Mouse (Mus musculus) midbrain, postnatal 0 days (tissue): ENCODE data around the gene Hirip3. TPM values are rescaled to one million over a fixed set of nuclear protein-coding genes. Genes with fewer than 3 reads are reported as not detected.

Experiments
- ATAC-seq: fragments of 200-750 bp; cut with Nextera tagmentation; 2 replicates; pipeline ENCODE4 v1.8.0; 2017; ENCODE audit warnings: moderate number of reproducible peaks, mild to moderate bottlenecking, moderate TSS enrichment, moderate library complexity; ENCODE audit not compliant: low FRiP score
- DNase-seq: peaks from one replicate; pipeline ENCODE4 v3.0.0-alpha.2; 2015; ENCODE audit warnings: low spot score
- H3K27ac ChIP-seq: fragments of 300-500 bp; sonication (generic); 2 replicates; pipeline ENCODE4 v1.5.1; 2014; ENCODE audit warnings: low read depth, mild to moderate bottlenecking, low read length, mixed read lengths
- H3K27me3 ChIP-seq: fragments of 300-500 bp; sonication (generic); 2 replicates; pipeline ENCODE4 v1.6.1; 2014; ENCODE audit warnings: low read length, control low read depth, mixed read lengths; ENCODE audit not compliant: insufficient read depth
- H3K36me3 ChIP-seq: fragments of 300-500 bp; sonication (generic); 2 replicates; pipeline ENCODE4 v1.6.1; 2014; ENCODE audit warnings: low read length, control low read depth, mixed read lengths; ENCODE audit not compliant: insufficient read depth
- H3K4me1 ChIP-seq: fragments of 300-500 bp; sonication (generic); 2 replicates; pipeline ENCODE4 v1.6.1; 2014; ENCODE audit warnings: mild to moderate bottlenecking, control low read depth, antibody characterized with exemption, low read length, mixed read lengths; ENCODE audit not compliant: insufficient read depth
- H3K4me2 ChIP-seq: fragments of 300-500 bp; sonication (generic); 2 replicates; pipeline ENCODE4 v1.6.1; 2014; ENCODE audit warnings: low read depth, mild to moderate bottlenecking, low read length, mixed read lengths; ENCODE audit not compliant: poor library complexity, severe bottlenecking
- H3K4me3 ChIP-seq: fragments of 300-500 bp; sonication (generic); 2 replicates; pipeline ENCODE4 v1.5.1; 2014; ENCODE audit warnings: low read depth, mild to moderate bottlenecking, low read length, moderate library complexity
- H3K9ac ChIP-seq: fragments of 300-500 bp; sonication (generic); replicated peaks from 2 replicates; pipeline ENCODE4 v1.6.1; 2014; ENCODE audit warnings: mild to moderate bottlenecking, low read length, moderate library complexity, mixed read lengths; ENCODE audit not compliant: poor library complexity, severe bottlenecking
- H3K9me3 ChIP-seq: fragments of 300-500 bp; sonication (generic); 2 replicates; pipeline ENCODE4 v1.6.1; 2016; ENCODE audit warnings: low read length, control low read depth
- CTCF ChIP-seq: IDR thresholded peaks from 2 replicates; pipeline ENCODE4 v1.5.1; 2016; ENCODE audit warnings: antibody characterized with exemption, mild to moderate bottlenecking
- WGBS: fragments of 180-500 bp; shearing (Covaris S2); extraction: QIAGEN DNeasy Blood & Tissue Kit; methylation state at CpG from one replicate; pipeline ENCODE4 v1.1.7; 2014; 5-methylcytosine and 5-hydroxymethylcytosine counted together
- polyA plus RNA-seq: library from polyadenylated mRNA; unstranded; fragments of >200 nt; fragmentation: Nextera tagmentation; extraction: Ambion mirVana; gene quantifications from 2 replicates; pipeline ENCODE4 v1.2.1, GENCODE M21; 2015
- total RNA-seq: library from RNA; depleted of rRNA; stranded (reverse); fragments of >200 nt; gene quantifications from 2 replicates; pipeline ENCODE4 v1.2.3, GENCODE M21; 2014

The Hirip3 gene
- total and polyA plus RNA-seq, 2 experiments from 2014 or later, result 10.0 to 16.3 TPM

DNA sequence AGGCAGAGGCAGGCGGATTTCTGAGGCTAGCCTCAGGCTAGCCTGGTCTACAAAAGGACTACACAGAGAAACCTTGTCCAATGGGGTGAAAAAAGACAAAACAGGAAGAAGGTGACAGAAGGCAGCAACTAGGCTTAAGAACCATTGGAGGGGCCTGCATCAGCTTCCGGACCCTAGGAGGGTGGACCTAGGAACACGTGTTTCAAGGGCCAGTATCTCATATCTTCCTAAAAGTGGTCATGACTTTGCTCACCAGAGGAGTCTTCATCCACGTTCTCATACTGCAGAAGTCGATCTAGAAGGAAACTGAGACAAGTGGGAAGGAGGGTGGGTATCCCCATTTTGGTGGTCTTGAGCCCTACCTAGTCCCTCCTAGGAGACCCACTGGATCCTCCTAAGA lies 785 bp upstream of the Hirip3 start:
- H3K4me3 ChIP-seq, result peak overlapping the region; percentile 52
- ATAC-seq (no peak), DNase-seq (no peak)
- no peaks in the 10 kb centered on the region for H3K9me3 ChIP-seq
- no peaks in the 10 kb centered on the region for H3K27me3 ChIP-seq
- H3K27ac ChIP-seq, result no peak overlapping the region
- 71% methylated on average over 5 of the region's 5 CpGs for WGBS
- H3K36me3 ChIP-seq, result peaks cover 37% of the 10 kb centered on the region
- TF ChIP-seq CTCF, result no peak
- peaks cover 10% of the 10 kb centered on the region; the same call in 1 of the 2 replicates for H3K4me1 ChIP-seq
- peak overlapping the region; percentile 65 for H3K9ac ChIP-seq
- peak overlapping the region; percentile 75 for H3K4me2 ChIP-seq

- H3K9ac ChIP-seq, result peak within 1 kb of the TSS; percentile 65
- peak within 1 kb of the TSS; percentile 77 for H3K27ac ChIP-seq
- H3K4me1 ChIP-seq, result peaks cover 10% of the 10 kb centered on the region; the same call in 1 of the 2 replicates
- ATAC-seq (peak; percentile 85), DNase-seq (peak; percentile 99)
- no peaks in the 10 kb centered on the region for H3K27me3 ChIP-seq
- H3K4me3 ChIP-seq, result peak within 1 kb of the TSS; percentile 52
- peaks cover 38% of the 10 kb centered on the region for H3K36me3 ChIP-seq
- no peaks in the 10 kb centered on the region for H3K9me3 ChIP-seq
- TF ChIP-seq CTCF, result peak; percentile 27; the same call in 1 of the 2 replicates
- under 1% methylated on average over 41 of the region's 41 CpGs for WGBS
- H3K4me2 ChIP-seq, result peak within 1 kb of the TSS; percentile 75
These were observed 494 bp downstream of the Hirip3 start, which contains the start of gene Ino80e for GRCm38 (mm10) chr7:126862147-126862784. Gene Ino80e, minus strand, starts transcription at chr7:126862377.

DNA sequence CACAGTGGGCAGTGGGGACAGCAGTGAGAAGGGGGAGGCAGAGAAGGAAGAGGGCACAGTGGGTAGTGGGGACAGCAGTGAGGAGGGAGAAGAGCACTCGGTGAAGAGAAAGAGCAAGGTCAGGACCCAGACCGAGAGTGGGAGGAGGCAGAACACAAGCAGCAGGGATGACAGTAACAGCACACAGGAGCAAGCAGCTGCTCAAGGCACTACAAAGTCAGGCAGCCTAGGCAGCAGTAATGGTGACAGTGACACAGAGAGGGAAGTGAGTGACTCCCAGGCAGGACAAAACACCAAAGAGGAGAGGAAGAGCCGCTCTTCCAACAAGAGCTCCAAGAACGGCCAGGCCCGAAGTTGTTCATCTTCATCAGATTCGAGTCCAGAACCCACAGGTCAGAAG lies 2.0 kb downstream of the Hirip3 start:
- Histone ChIP-seq H3K9me3 (no peaks in the 10 kb centered on the region), H3K27ac (0 out of 2 replicates have a peak overlapping the region, but pooled peaks have one; percentile 77), H3K9ac (peak overlapping the region; percentile 60; the same call in 1 of the 2 replicates), H3K27me3 (no peaks in the 10 kb centered on the region), H3K4me3 (no peak overlapping the region), H3K36me3 (peaks cover 48% of the 10 kb centered on the region), H3K4me2 (peak overlapping the region; percentile 75), H3K4me1 (peaks cover 10% of the 10 kb centered on the region; the same call in 1 of the 2 replicates)
- no peak for DNase-seq
- no peak for TF ChIP-seq CTCF
- WGBS, result 67% methylated on average over 6 of the region's 6 CpGs
- no peak for ATAC-seq

DNA sequence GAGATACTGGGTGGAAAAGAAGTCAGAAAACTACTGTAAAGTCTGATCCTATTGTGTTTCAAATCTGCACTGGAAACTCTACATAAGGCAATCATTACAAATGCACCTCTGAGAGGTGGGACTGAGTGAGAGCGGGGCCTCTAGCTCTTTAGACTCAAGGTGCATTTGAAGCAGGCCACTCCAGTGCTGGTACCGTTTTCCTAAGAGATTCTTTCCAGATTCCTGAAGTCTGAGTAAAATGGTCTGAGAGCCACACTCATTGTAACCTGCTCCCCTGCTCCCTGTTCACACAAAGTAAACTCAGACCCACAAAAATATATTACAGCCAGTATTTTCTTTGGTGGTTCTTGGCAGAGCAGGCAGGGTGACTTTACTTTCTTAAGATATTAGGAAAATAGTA lies 5.8 kb downstream of the Hirip3 start:
- WGBS, result 95% methylated on average over 2 of the region's 2 CpGs

DNA sequence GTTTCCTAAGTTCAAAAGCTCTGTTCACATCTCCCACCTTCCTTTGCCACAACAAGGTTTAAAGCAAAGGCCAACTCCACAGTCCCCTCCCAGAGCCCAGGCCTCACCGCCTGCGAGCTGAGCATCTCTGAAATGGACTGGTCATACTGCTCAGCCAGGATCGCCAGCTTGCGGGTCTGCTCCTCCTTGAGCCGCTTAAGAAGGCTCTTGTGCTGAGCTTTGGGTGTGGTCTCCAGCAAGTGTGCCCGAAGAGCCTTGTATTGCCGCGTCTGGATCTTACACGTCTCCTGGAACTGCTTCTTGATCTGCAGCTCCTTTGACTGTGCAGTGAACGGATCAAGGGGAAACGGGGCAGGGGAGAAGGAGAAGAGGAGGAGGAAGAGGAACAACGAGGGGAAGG lies 6.2 kb downstream of the Hirip3 start:
- TF ChIP-seq CTCF, result no peak
- no peak overlapping the region for H3K27ac ChIP-seq
- 86% methylated on average over 12 of the region's 12 CpGs for WGBS
- H3K4me2 ChIP-seq, result no peak overlapping the region
- no peak for DNase-seq
- no peaks in the 10 kb centered on the region for H3K9me3 ChIP-seq
- peaks cover 7% of the 10 kb centered on the region; the same call in 1 of the 2 replicates for H3K4me1 ChIP-seq
- no peak overlapping the region for H3K9ac ChIP-seq
- ATAC-seq, result no peak
- H3K4me3 ChIP-seq, result no peak overlapping the region
- no peaks in the 10 kb centered on the region for H3K27me3 ChIP-seq
- H3K36me3 ChIP-seq, result peaks cover 87% of the 10 kb centered on the region

More for the DNA sequence above, 5.8 kb downstream of the Hirip3 start:
- ATAC-seq (no peak), DNase-seq (no peak)
- no peak overlapping the region for H3K4me2 ChIP-seq
- H3K4me1 ChIP-seq, result peaks cover 7% of the 10 kb centered on the region; the same call in 1 of the 2 replicates
- H3K27ac ChIP-seq, result no peak overlapping the region
- H3K36me3 ChIP-seq, result peaks cover 82% of the 10 kb centered on the region
- no peak for TF ChIP-seq CTCF
- H3K9me3 ChIP-seq, result no peaks in the 10 kb centered on the region
- H3K4me3 ChIP-seq, result no peak overlapping the region
- H3K9ac ChIP-seq, result no peak overlapping the region
- H3K27me3 ChIP-seq, result no peaks in the 10 kb centered on the region

- no peak overlapping the region for H3K4me2 ChIP-seq
- DNase-seq (no peak), ATAC-seq (no peak)
- H3K9ac ChIP-seq, result no peak overlapping the region
- no peak overlapping the region for H3K4me3 ChIP-seq
- no peak overlapping the region for H3K27ac ChIP-seq
- WGBS, result 91% methylated on average over 23 of the region's 23 CpGs
- H3K27me3 ChIP-seq, result no peaks in the 10 kb centered on the region
- peaks cover 96% of the 10 kb centered on the region for H3K36me3 ChIP-seq
- H3K4me1 ChIP-seq, result no peaks in the 10 kb centered on the region
- H3K9me3 ChIP-seq, result no peaks in the 10 kb centered on the region
- no peak for TF ChIP-seq CTCF
These were observed 8.2 kb downstream of the Hirip3 start for GRCm38 (mm10) chr7:126869780-126870519.
